Mouse (Mus musculus) megakaryocyte, embryonic 14.5 days (primary cell): ENCODE measurements around the gene Tmem107.

ENCODE experiments used
- FLI1 ChIP-seq: IDR thresholded peaks from 2 replicates; pipeline ENCODE4 v1.6.1; 2012; ENCODE audit warnings: low read length, inconsistent platforms, mixed read lengths
- GATA1 ChIP-seq: IDR thresholded peaks from 3 replicates; pipeline ENCODE4 v1.6.1; 2012; ENCODE audit warnings: mixed read lengths, low read length, inconsistent platforms, borderline replicate concordance

- TF ChIP-seq GATA1 (no peak), FLI1 (no peak)
Measured at GRCm38 (mm10) chr11:69101604-69102402, 31.2 kb downstream of the Tmem107 start.
